Mouse (Mus musculus): ENCODE measurements at regions not wholly inside any gene's neighbourhood (a gene's known extent, or its start where the extent isn't known, plus 50 kb on each side); places are given as distances from the start of the nearest gene placed in this dataset.

DNA sequence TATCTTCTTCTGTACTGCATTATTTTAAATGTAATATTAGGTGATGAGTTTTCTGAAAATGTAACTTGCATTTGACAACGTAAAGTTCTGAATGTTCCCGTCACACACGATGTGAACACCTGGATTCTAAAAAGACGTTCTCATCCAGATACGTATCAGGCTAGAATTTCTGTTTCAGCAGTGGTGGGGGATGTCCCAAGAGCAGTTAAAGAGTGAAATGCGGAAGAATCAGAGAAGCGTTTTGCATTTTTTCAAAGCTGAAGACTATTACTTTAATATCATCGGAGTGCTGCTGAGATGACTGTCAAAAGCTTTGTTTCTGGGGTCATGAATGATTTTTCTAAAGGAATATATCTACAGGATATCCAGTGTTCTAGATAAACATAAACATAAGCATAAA lies 186.7 kb downstream of the Atxn7l3b start (continued):
- TF ChIP-seq USF2 (conservative IDR thresholded peaks at IDR 0.05; ENCODE audit: low read depth, low read length) (no peak), IRF4 (IDR thresholded peaks at IDR 0.05; ENCODE audit: low read depth, low read length) (peak; percentile 52; the same call in 1 of the 2 replicates), RAD21 (IDR thresholded peaks at IDR 0.05; ENCODE audit: low read depth, low read length) (no peak; the same call in 1 of the 2 replicates), JUN (IDR thresholded peaks at IDR 0.05; ENCODE audit: insufficient read depth, low read depth, low read length) (no peak; the same call in 1 of the 2 replicates), SIN3A (IDR thresholded peaks at IDR 0.05; ENCODE audit: low read length) (no peak), CTCF (conservative IDR thresholded peaks at IDR 0.05 in 1 of 2, IDR thresholded peaks at IDR 0.05 in 1 of 2; ENCODE audit: low read depth in 2 of 2, low read length in 2 of 2) (no peak), MYC (IDR thresholded peaks at IDR 0.05; ENCODE audit: low read depth, low read length) (0 out of 2 replicates have a peak, but pooled peaks have one; percentile 28), BHLHE40 (IDR thresholded peaks at IDR 0.05; ENCODE audit: low read depth, low read length) (no peak)
